Mouse (Mus musculus): Measurements from ENCODE around the gene Lamb1. TPM values are rescaled to one million over a fixed set of nuclear protein-coding genes. Genes with fewer than 3 reads are reported as not detected.

Lamb1 gene
- polyA plus RNA-seq, 1 experiment from 2014 or later = 22.9 TPM

GRCm38 (mm10) chr12:31272012-31272735 lies 7.1 kb downstream of the Lamb1 start:
- 72% methylated on average over 8 of the region's 8 CpGs for whole genome bisulfite sequencing
- H3K4me3 ChIP-seq = no peak overlapping the region
- no peak for ATAC-seq (ENCODE audit: low FRiP score)
- no peaks in the 10 kb centered on the region for H3K36me3 ChIP-seq
- no peak overlapping the region for H3K27ac ChIP-seq
- H3K9ac ChIP-seq = no peak overlapping the region
- no peak overlapping the region for H3K4me2 ChIP-seq
- H3K4me1 ChIP-seq (replicated peaks) = peaks cover 10% of the 10 kb centered on the region
- peaks cover 18% of the 10 kb centered on the region for H3K27me3 ChIP-seq
- H3K9me3 ChIP-seq = no peaks in the 10 kb centered on the region

- Histone ChIP-seq H3K4me2 (no peak overlapping the region), H3K36me3 (no peaks in the 10 kb centered on the region), H3K4me3 (no peak overlapping the region), H3K27me3 (peaks cover 12% of the 10 kb centered on the region), H3K4me1 (replicated peaks) (peaks cover 10% of the 10 kb centered on the region), H3K27ac (no peak overlapping the region), H3K9ac (no peak overlapping the region), H3K9me3 (no peaks in the 10 kb centered on the region)
- WGBS = 75% methylated on average over 2 of the region's 2 CpGs
- ATAC-seq (ENCODE audit: low FRiP score) = no peak
Measured at GRCm38 (mm10) chr12:31272846-31273245, 7.8 kb downstream of the Lamb1 start.

- H3K4me3 ChIP-seq = no peak overlapping the region
- H3K36me3 ChIP-seq = no peaks in the 10 kb centered on the region
- H3K27ac ChIP-seq = no peak overlapping the region
- WGBS = 91% methylated on average over 7 of the region's 7 CpGs
- peaks cover 10% of the 10 kb centered on the region for H3K4me1 ChIP-seq (replicated peaks)
- no peak for ATAC-seq (ENCODE audit: low FRiP score)
- peaks cover 6% of the 10 kb centered on the region; the same call in 1 of the 2 replicates for H3K27me3 ChIP-seq
- H3K9me3 ChIP-seq = no peaks in the 10 kb centered on the region
- H3K4me2 ChIP-seq = no peak overlapping the region
- no peak overlapping the region for H3K9ac ChIP-seq
Measured at GRCm38 (mm10) chr12:31273646-31274045, 8.6 kb downstream of the Lamb1 start.

GRCm38 (mm10) chr12:31275411-31275810 lies 10.4 kb downstream of the Lamb1 start:
- WGBS = 91% methylated on average over 10 of the region's 10 CpGs
- Histone ChIP-seq H3K4me1 (replicated peaks) (peaks cover 10% of the 10 kb centered on the region), H3K36me3 (no peaks in the 10 kb centered on the region), H3K4me3 (no peak overlapping the region), H3K4me2 (no peak overlapping the region), H3K27ac (no peak overlapping the region), H3K9me3 (no peaks in the 10 kb centered on the region), H3K9ac (no peak overlapping the region), H3K27me3 (no peaks in the 10 kb centered on the region)
- ATAC-seq (ENCODE audit: low FRiP score) = no peak

GRCm38 (mm10) chr12:31278270-31278669 lies 13.2 kb downstream of the Lamb1 start:
- 94% methylated on average over 11 of the region's 11 CpGs for WGBS
- no peak overlapping the region for H3K4me3 ChIP-seq
- H3K36me3 ChIP-seq = no peaks in the 10 kb centered on the region
- H3K27me3 ChIP-seq = no peaks in the 10 kb centered on the region
- no peak overlapping the region for H3K4me2 ChIP-seq
- no peak overlapping the region for H3K27ac ChIP-seq
- no peak overlapping the region for H3K9ac ChIP-seq
- no peaks in the 10 kb centered on the region for H3K4me1 ChIP-seq (replicated peaks)
- no peak for ATAC-seq (ENCODE audit: low FRiP score)
- H3K9me3 ChIP-seq = no peaks in the 10 kb centered on the region

GRCm38 (mm10) chr12:31280318-31280717 lies 15.3 kb downstream of the Lamb1 start:
- ATAC-seq (ENCODE audit: low FRiP score) = no peak
- Histone ChIP-seq H3K9me3 (no peaks in the 10 kb centered on the region), H3K4me1 (replicated peaks) (no peaks in the 10 kb centered on the region), H3K27ac (no peak overlapping the region), H3K36me3 (no peaks in the 10 kb centered on the region), H3K4me3 (no peak overlapping the region), H3K9ac (no peak overlapping the region), H3K4me2 (no peak overlapping the region), H3K27me3 (no peaks in the 10 kb centered on the region)
- 87% methylated on average over 7 of the region's 7 CpGs for WGBS

GRCm38 (mm10) chr12:31281100-31281591 lies 16.1 kb downstream of the Lamb1 start:
- Histone ChIP-seq H3K27me3 (no peaks in the 10 kb centered on the region), H3K4me1 (replicated peaks) (no peaks in the 10 kb centered on the region), H3K36me3 (no peaks in the 10 kb centered on the region), H3K4me3 (no peak overlapping the region), H3K9ac (no peak overlapping the region), H3K27ac (no peak overlapping the region), H3K9me3 (no peaks in the 10 kb centered on the region), H3K4me2 (no peak overlapping the region)
- 49% methylated on average over 9 of the region's 9 CpGs for WGBS
- ATAC-seq (ENCODE audit: low FRiP score) = no peak

- WGBS = 84% methylated on average over 5 of the region's 5 CpGs
- H3K4me2 ChIP-seq = no peak overlapping the region
Measured at GRCm38 (mm10) chr12:31282241-31282640, 17.2 kb downstream of the Lamb1 start.

GRCm38 (mm10) chr12:31283131-31283530 lies 18.1 kb downstream of the Lamb1 start:
- no peaks in the 10 kb centered on the region for H3K36me3 ChIP-seq
- no peak overlapping the region for H3K9ac ChIP-seq
- no peaks in the 10 kb centered on the region for H3K9me3 ChIP-seq
- H3K4me2 ChIP-seq = no peak overlapping the region
- H3K27ac ChIP-seq = no peak overlapping the region
- 91% methylated on average over 4 of the region's 4 CpGs for WGBS
- no peaks in the 10 kb centered on the region for H3K27me3 ChIP-seq
- ATAC-seq (ENCODE audit: low FRiP score) = no peak
- H3K4me1 ChIP-seq (replicated peaks) = no peaks in the 10 kb centered on the region
- no peak overlapping the region for H3K4me3 ChIP-seq

More at GRCm38 (mm10) chr12:31282241-31282640, 17.2 kb downstream of the Lamb1 start:
- Histone ChIP-seq H3K9me3 (no peaks in the 10 kb centered on the region), H3K27me3 (no peaks in the 10 kb centered on the region), H3K9ac (no peak overlapping the region), H3K27ac (no peak overlapping the region), H3K36me3 (no peaks in the 10 kb centered on the region), H3K4me1 (replicated peaks) (no peaks in the 10 kb centered on the region), H3K4me3 (no peak overlapping the region)
- no peak for ATAC-seq (ENCODE audit: low FRiP score)

GRCm38 (mm10) chr12:31283617-31284136 lies 18.6 kb downstream of the Lamb1 start:
- Histone ChIP-seq H3K4me3 (no peak overlapping the region), H3K4me1 (replicated peaks) (no peaks in the 10 kb centered on the region), H3K36me3 (no peaks in the 10 kb centered on the region), H3K27ac (no peak overlapping the region), H3K27me3 (no peaks in the 10 kb centered on the region), H3K9me3 (no peaks in the 10 kb centered on the region), H3K4me2 (no peak overlapping the region), H3K9ac (no peak overlapping the region)
- ATAC-seq (ENCODE audit: low FRiP score) = no peak
- 89% methylated on average over 4 of the region's 4 CpGs for WGBS

- 86% methylated on average over 10 of the region's 10 CpGs for WGBS
- no peak for ATAC-seq (ENCODE audit: low FRiP score)
- H3K4me2 ChIP-seq = no peak overlapping the region
Measured at GRCm38 (mm10) chr12:31289046-31289445, 24.0 kb downstream of the Lamb1 start.

GRCm38 (mm10) chr12:31290951-31291350 lies 25.9 kb downstream of the Lamb1 start:
- H3K27ac ChIP-seq = no peak overlapping the region
- H3K4me3 ChIP-seq = no peak overlapping the region
- WGBS = 73% methylated on average over 3 of the region's 3 CpGs
- no peaks in the 10 kb centered on the region; the same call in 1 of the 2 replicates for H3K36me3 ChIP-seq
- no peak overlapping the region for H3K4me2 ChIP-seq
- no peak for ATAC-seq (ENCODE audit: low FRiP score)
- no peaks in the 10 kb centered on the region for H3K9me3 ChIP-seq
- H3K4me1 ChIP-seq (replicated peaks) = no peaks in the 10 kb centered on the region
- no peaks in the 10 kb centered on the region for H3K27me3 ChIP-seq
- no peak overlapping the region for H3K9ac ChIP-seq

More at GRCm38 (mm10) chr12:31289046-31289445, 24.0 kb downstream of the Lamb1 start:
- no peak overlapping the region for H3K9ac ChIP-seq
- no peaks in the 10 kb centered on the region for H3K4me1 ChIP-seq (replicated peaks)
- H3K4me3 ChIP-seq = no peak overlapping the region
- H3K27me3 ChIP-seq = no peaks in the 10 kb centered on the region
- H3K9me3 ChIP-seq = no peaks in the 10 kb centered on the region
- no peaks in the 10 kb centered on the region; the same call in 1 of the 2 replicates for H3K36me3 ChIP-seq
- H3K27ac ChIP-seq = no peak overlapping the region
